Mouse (Mus musculus) liver, embryonic 11.5 days (tissue): ENCODE data around the gene Olfr419. TPM values are rescaled to one million over a fixed set of nuclear protein-coding genes. Genes with fewer than 3 reads are reported as not detected.

Source experiments
- ATAC-seq: fragments of 200-750 bp; cut with Nextera tagmentation; replicated peaks from 2 replicates; pipeline ENCODE4 v1.8.0; 2017; ENCODE audit warnings: moderate number of reproducible peaks, mild to moderate bottlenecking, moderate TSS enrichment, moderate library complexity; ENCODE audit not compliant: low FRiP score
- DNase-seq: peaks from one replicate; pipeline ENCODE4 v3.0.0-alpha.2; 2017; ENCODE audit warnings: low spot score
- H3K27ac ChIP-seq: fragments of 300-500 bp; sonication (generic); 2 replicates; pipeline ENCODE4 v1.5.1; 2014; ENCODE audit warnings: mild to moderate bottlenecking, low read depth, low read length, control low read depth
- H3K27me3 ChIP-seq: fragments of 300-500 bp; sonication (generic); replicated peaks from 2 replicates; pipeline ENCODE4 v1.6.1; 2014; ENCODE audit warnings: low read length, mixed read lengths; ENCODE audit not compliant: control insufficient read depth, insufficient read depth
- H3K36me3 ChIP-seq: fragments of 300-500 bp; sonication (generic); 2 replicates; pipeline ENCODE4 v1.6.1; 2014; ENCODE audit warnings: mild to moderate bottlenecking, low read length, moderate library complexity, mixed read lengths; ENCODE audit not compliant: control insufficient read depth, insufficient read depth
- H3K4me1 ChIP-seq: fragments of 300-500 bp; sonication (generic); replicated peaks from 2 replicates; pipeline ENCODE4 v1.6.1; 2014; ENCODE audit warnings: low read length, mixed read lengths; ENCODE audit not compliant: control insufficient read depth, insufficient read depth
- H3K4me2 ChIP-seq: fragments of 300-500 bp; sonication (generic); 2 replicates; pipeline ENCODE4 v1.6.1; 2014; ENCODE audit warnings: mild to moderate bottlenecking, control low read depth, moderate library complexity
- H3K4me3 ChIP-seq: fragments of 300-500 bp; sonication (generic); 2 replicates; pipeline ENCODE4 v1.5.1; 2014; ENCODE audit warnings: low read depth, low read length, control low read depth
- H3K9ac ChIP-seq: fragments of 300-500 bp; sonication (generic); 2 replicates; pipeline ENCODE4 v1.6.1; 2014; ENCODE audit warnings: low read depth, low read length, control low read depth
- H3K9me3 ChIP-seq: fragments of 300-500 bp; sonication (generic); 2 replicates; pipeline ENCODE4 v1.6.1; 2016; ENCODE audit warnings: low read length, inconsistent platforms, mixed read lengths; ENCODE audit not compliant: control insufficient read depth
- WGBS: fragments of 180-500 bp; shearing (Covaris S2); extraction: QIAGEN DNeasy Blood & Tissue Kit; methylation state at CpG from one replicate; pipeline ENCODE4 v1.1.7; 2014; 5-methylcytosine and 5-hydroxymethylcytosine counted together
- polyA plus RNA-seq: library from polyadenylated mRNA; unstranded; fragments of >200 nt; fragmentation: Nextera tagmentation; extraction: Ambion mirVana; gene quantifications from 2 replicates; pipeline ENCODE4 v1.2.1, GENCODE M21; 2014

Olfr419 gene
- 0.12 TPM in 1 of 2 replicates, not detected in the other for polyA plus RNA-seq

DNA sequence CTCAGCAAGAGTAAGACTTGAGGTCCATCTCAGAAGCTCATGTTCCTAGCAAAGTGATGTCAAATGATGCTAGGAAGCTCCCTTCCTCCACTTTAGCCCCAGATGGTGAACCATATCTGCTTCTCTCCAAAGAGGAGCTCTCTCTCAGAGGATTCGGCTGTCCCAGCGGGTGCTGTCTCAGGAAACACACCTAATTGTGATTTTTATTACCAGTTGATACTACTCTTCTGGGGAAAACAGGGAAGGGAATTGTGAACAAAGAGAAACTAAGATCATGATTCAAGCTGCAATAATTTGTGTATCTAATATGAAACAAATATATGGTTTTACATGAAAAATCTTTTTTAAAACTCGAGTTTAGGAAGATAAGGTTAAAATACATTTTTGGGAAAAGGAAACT, at the start of gene Olfr419:
Gene Olfr419, minus strand, starts transcription at position 101 of the 400 bp plus-strand sequence.
- Histone ChIP-seq H3K27me3 (no peaks in the 10 kb centered on the region), H3K36me3 (peaks cover 2% of the 10 kb centered on the region; the same call in 1 of the 2 replicates), H3K4me2 (no peak within 1 kb of the TSS), H3K27ac (no peak within 1 kb of the TSS), H3K4me3 (no peak within 1 kb of the TSS), H3K9me3 (no peaks in the 10 kb centered on the region), H3K9ac (no peak within 1 kb of the TSS), H3K4me1 (no peaks in the 10 kb centered on the region)
- DNase-seq: no peak
- 0 out of 2 replicates have a peak, but pooled peaks have one; percentile 18 for ATAC-seq
- WGBS: 77% methylated on average over 3 of the region's 3 CpGs

DNA sequence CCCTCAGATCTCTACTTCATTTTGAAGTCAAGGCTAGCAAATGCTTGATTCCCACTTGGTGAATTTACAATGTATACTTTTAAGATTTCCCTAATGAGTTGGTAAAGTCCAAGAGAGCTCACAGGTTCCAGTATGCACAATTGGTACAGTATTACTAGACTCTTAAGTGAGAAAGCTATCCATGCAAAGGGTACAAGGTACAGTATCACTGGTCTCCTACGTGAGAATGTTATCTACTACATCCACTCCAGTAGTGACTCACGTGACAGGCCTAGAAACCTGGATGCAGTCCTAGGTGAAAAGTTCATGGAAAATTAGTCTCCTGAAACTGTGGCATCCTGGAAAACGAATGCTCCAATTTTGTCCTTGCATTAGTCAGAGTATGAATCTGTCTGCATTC, 18.8 kb upstream of the Olfr419 start:
- Histone ChIP-seq H3K27ac (no peak overlapping the region), H3K4me1 (no peaks in the 10 kb centered on the region), H3K36me3 (no peaks in the 10 kb centered on the region), H3K4me3 (no peak overlapping the region), H3K27me3 (no peaks in the 10 kb centered on the region), H3K4me2 (no peak overlapping the region), H3K9ac (no peak overlapping the region), H3K9me3 (no peaks in the 10 kb centered on the region)
- WGBS: 76% methylated on average over 3 of the region's 3 CpGs
- no peak for DNase-seq
- ATAC-seq: no peak

DNA sequence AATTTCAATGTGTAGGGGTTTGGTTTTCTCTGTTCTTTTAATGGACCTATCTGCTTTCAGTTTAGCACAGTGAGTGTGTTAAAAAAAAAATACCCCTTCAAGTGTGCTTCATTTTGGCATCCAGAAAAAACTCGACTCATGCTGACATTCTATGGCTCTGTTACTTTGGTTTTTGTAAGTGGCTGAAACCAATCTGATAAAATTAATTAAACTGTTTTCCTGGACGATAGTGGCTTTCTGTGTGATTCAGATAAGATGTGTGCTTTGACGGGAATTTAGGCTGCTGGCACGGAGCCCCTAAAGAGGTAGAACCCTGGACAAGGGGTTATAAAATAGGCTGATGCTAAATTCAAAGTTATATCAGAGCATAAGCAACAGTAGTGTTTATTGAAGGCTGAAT, 17.3 kb upstream of the Olfr419 start:
- no peak overlapping the region for H3K4me3 ChIP-seq
- no peaks in the 10 kb centered on the region for H3K36me3 ChIP-seq
- H3K9ac ChIP-seq: no peak overlapping the region
- no peaks in the 10 kb centered on the region for H3K9me3 ChIP-seq
- 56% methylated on average over 4 of the region's 4 CpGs for WGBS
- H3K27me3 ChIP-seq: no peaks in the 10 kb centered on the region
- H3K27ac ChIP-seq: no peak overlapping the region
- H3K4me2 ChIP-seq: no peak overlapping the region
- no peak for DNase-seq
- H3K4me1 ChIP-seq: no peaks in the 10 kb centered on the region
- ATAC-seq: no peak

DNA sequence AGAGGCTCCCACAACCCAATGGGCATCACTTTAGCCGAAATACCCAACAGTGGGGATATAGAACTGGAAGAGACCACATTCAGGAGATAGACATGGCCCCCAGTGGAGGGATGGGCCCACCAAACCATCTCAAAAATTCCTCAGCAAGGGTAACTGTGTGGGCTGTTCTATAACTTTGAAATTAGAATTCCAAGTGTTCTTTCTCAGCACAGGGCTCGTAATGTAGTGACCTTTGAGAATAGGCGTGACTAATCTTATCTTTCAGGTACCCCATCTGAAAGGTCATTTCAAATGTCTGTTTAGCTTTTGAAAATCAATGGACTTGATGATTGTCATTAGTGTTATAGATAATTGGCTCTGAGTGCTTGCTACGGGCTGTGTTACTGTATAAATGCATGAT, 16.0 kb upstream of the Olfr419 start:
- WGBS: 71% methylated on average over 4 of the region's 4 CpGs

DNA sequence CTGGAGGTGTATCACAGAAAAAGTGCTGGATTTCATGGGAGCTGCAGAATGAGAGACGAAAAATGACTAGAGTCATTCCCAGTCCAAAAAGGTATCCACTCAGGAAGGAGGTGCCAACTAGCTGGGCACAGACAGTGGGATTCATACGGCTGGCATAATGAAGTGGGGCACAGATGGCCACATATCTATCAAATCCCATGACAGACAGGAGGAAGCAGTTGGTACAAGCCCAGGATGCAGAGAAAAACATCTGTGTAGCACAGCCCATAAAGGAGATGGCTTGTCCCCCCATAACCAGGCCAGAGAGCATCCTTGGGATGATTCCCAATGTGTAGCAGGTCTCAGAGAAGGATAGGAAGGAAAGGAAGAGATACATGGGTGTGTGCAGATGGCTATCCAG, 1.5 kb downstream of the Olfr419 start:
- H3K4me3 ChIP-seq: no peak overlapping the region
- H3K36me3 ChIP-seq: peaks cover 2% of the 10 kb centered on the region; the same call in 1 of the 2 replicates
- WGBS: 83% methylated on average over 2 of the region's 2 CpGs
- no peak overlapping the region for H3K27ac ChIP-seq
- no peak overlapping the region for H3K4me2 ChIP-seq
- ATAC-seq (0 out of 2 replicates have a peak, but pooled peaks have one; percentile 9), DNase-seq (no peak)
- H3K9ac ChIP-seq: no peak overlapping the region
- H3K9me3 ChIP-seq: no peaks in the 10 kb centered on the region
- H3K4me1 ChIP-seq: no peaks in the 10 kb centered on the region
- no peaks in the 10 kb centered on the region for H3K27me3 ChIP-seq

More for the DNA sequence above, 16.0 kb upstream of the Olfr419 start:
- Histone ChIP-seq H3K9me3 (no peaks in the 10 kb centered on the region), H3K4me1 (no peaks in the 10 kb centered on the region), H3K9ac (no peak overlapping the region), H3K27me3 (no peaks in the 10 kb centered on the region), H3K36me3 (no peaks in the 10 kb centered on the region), H3K27ac (no peak overlapping the region), H3K4me3 (no peak overlapping the region), H3K4me2 (no peak overlapping the region)
- DNase-seq: no peak
- ATAC-seq: no peak

- Histone ChIP-seq H3K4me1 (no peaks in the 10 kb centered on the region), H3K4me3 (no peak overlapping the region), H3K27me3 (no peaks in the 10 kb centered on the region), H3K27ac (no peak overlapping the region), H3K9me3 (no peaks in the 10 kb centered on the region), H3K9ac (no peak overlapping the region), H3K4me2 (no peak overlapping the region), H3K36me3 (peaks cover 4% of the 10 kb centered on the region; the same call in 1 of the 2 replicates)
- WGBS: 92% methylated on average over 6 of the region's 6 CpGs
- ATAC-seq (no peak), DNase-seq (no peak)
Observed at GRCm38 (mm10) chr1:174247170-174247569, 4.7 kb downstream of the Olfr419 start.

DNA sequence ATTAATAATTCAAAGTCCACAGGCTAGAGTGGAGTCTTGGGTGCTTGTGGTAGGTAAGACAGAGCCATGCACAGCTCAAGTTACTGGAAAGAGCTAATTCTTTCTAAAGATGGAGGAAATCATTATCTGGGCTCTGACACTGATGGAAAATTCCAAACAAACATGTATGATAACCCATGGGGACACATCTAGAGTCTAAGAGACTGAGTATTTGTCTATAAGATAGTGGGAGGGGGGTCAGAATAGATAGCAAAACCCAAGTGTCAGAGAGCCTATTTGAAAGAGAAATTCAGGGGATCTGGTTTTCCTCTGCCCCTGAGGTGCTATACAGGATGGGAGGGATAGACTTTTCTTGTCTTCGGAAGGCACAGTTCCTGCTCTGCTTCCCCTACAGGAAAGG, 5.8 kb downstream of the Olfr419 start:
- Histone ChIP-seq H3K4me1 (no peaks in the 10 kb centered on the region), H3K9me3 (no peaks in the 10 kb centered on the region), H3K27me3 (no peaks in the 10 kb centered on the region), H3K4me3 (no peak overlapping the region), H3K27ac (no peak overlapping the region), H3K4me2 (no peak overlapping the region), H3K9ac (no peak overlapping the region), H3K36me3 (peaks cover 4% of the 10 kb centered on the region; the same call in 1 of the 2 replicates)
- ATAC-seq (no peak), DNase-seq (no peak)
- WGBS: 65% methylated on average over 1 of the region's 1 CpGs

DNA sequence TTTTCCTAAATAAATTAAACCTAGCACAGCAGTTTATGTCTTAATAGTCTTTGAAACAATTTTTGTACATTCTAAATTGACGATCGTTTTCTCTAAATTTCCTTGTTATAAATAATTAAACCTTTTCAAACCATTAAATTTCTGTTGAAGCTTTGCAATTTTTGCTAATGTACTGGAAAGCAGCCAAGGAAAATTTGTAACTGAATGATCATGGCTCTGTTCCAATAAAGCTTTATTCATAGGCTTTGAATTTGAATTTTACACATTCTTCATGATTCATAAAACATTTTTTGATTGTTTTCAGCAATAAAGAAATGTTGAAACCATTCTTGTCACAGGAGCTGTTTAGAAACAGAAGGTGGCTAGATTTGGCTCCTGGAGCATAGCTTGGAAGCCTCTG, 7.2 kb downstream of the Olfr419 start:
- no peak for ATAC-seq
- Histone ChIP-seq H3K4me2 (no peak overlapping the region), H3K9ac (no peak overlapping the region), H3K36me3 (peaks cover 4% of the 10 kb centered on the region; the same call in 1 of the 2 replicates), H3K27me3 (no peaks in the 10 kb centered on the region), H3K4me1 (no peaks in the 10 kb centered on the region), H3K27ac (no peak overlapping the region), H3K4me3 (no peak overlapping the region), H3K9me3 (no peaks in the 10 kb centered on the region)
- 94% methylated on average over 2 of the region's 2 CpGs for WGBS
- no peak for DNase-seq

DNA sequence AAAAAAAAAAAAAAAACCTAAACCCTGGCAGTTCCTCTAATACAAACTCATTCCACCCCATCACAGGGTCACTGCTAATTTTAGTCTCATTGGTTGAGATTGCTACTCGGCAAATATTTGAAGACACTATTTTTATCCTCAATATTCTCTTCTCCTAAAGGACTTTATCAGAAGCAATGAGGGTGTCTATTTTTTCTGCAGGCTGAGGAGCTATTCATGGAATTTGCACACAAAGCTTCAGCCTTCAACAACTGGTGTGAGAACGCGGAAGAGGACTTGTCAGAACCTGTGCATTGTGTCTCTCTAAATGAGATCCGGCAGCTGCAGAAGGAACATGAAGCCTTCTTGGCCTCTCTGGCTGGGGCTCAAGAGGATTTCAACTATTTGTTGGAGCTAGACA, 11.9 kb downstream of the Olfr419 start:
- DNase-seq: no peak
- no peaks in the 10 kb centered on the region for H3K27me3 ChIP-seq
- 91% methylated on average over 4 of the region's 4 CpGs for WGBS
- no peaks in the 10 kb centered on the region for H3K9me3 ChIP-seq
- H3K4me3 ChIP-seq: no peak overlapping the region
- H3K36me3 ChIP-seq: peaks cover 2% of the 10 kb centered on the region; the same call in 1 of the 2 replicates
- H3K4me1 ChIP-seq: no peaks in the 10 kb centered on the region
- H3K4me2 ChIP-seq: no peak overlapping the region
- H3K27ac ChIP-seq: no peak overlapping the region
- no peak for ATAC-seq
- H3K9ac ChIP-seq: no peak overlapping the region
